Mouse (Mus musculus) bone marrow, adult 2 months (tissue): ENCODE measurements at regions not wholly inside any gene's neighbourhood (a gene's known extent, or its start where the extent isn't known, plus 50 kb on each side); places are given as distances from the start of the nearest gene placed in this dataset.

Experiments
- CTCF ChIP-seq: fragments of 200-500 bp; IDR thresholded peaks from 2 replicates; pipeline ENCODE4 v1.5.1; 2011; ENCODE audit warnings: low read length, control low read depth; ENCODE audit not compliant: control insufficient read depth, insufficient read depth
- POLR2A ChIP-seq: fragments of 200-500 bp; IDR thresholded peaks from 2 replicates; pipeline ENCODE4 v1.6.1; 2011; ENCODE audit warnings: low read depth, mild to moderate bottlenecking, control low read depth, low read length, borderline replicate concordance; ENCODE audit not compliant: control insufficient read depth

GRCm38 (mm10) chr7:72538288-72538687 lies 231.9 kb upstream of the Mctp2 start:
- TF ChIP-seq CTCF (no peak), POLR2A (no peak)
